Mouse (Mus musculus) forebrain, postnatal 0 days (tissue): Measurements from ENCODE around the gene Eef1akmt4. TPM values are rescaled to one million over a fixed set of nuclear protein-coding genes. Genes with fewer than 3 reads are reported as not detected.

Experiments used
- ATAC-seq: fragments of 200-750 bp; cut with Nextera tagmentation; 2 replicates; pipeline ENCODE4 v1.8.0; 2017; ENCODE audit warnings: mild to moderate bottlenecking, moderate library complexity
- DNase-seq: peaks from one replicate; pipeline ENCODE4 v3.0.0-alpha.2; 2015
- H3K27ac ChIP-seq: fragments of 300-500 bp; sonication (generic); 2 replicates; pipeline ENCODE4 v1.5.1; 2014; ENCODE audit warnings: low read depth, mild to moderate bottlenecking, antibody characterized with exemption, low read length, moderate library complexity, mixed read lengths
- H3K27me3 ChIP-seq: fragments of 300-500 bp; sonication (generic); 2 replicates; pipeline ENCODE4 v1.6.1; 2014; ENCODE audit warnings: mild to moderate bottlenecking, low read length, mixed read lengths; ENCODE audit not compliant: insufficient read depth
- H3K36me3 ChIP-seq: fragments of 300-500 bp; sonication (generic); 2 replicates; pipeline ENCODE4 v1.6.1; 2014; ENCODE audit warnings: mild to moderate bottlenecking, moderate library complexity; ENCODE audit not compliant: insufficient read depth
- H3K4me1 ChIP-seq: fragments of 300-500 bp; sonication (generic); 2 replicates; pipeline ENCODE4 v1.6.1; 2014; ENCODE audit warnings: antibody characterized with exemption; ENCODE audit not compliant: insufficient read depth
- H3K4me2 ChIP-seq: fragments of 300-500 bp; sonication (generic); 2 replicates; pipeline ENCODE4 v1.6.1; 2014; ENCODE audit warnings: low read depth, mild to moderate bottlenecking, moderate library complexity
- H3K4me3 ChIP-seq: fragments of 300-500 bp; sonication (generic); 2 replicates; pipeline ENCODE4 v1.5.1; 2014; ENCODE audit warnings: low read depth, low read length, mixed read lengths
- H3K9ac ChIP-seq: fragments of 300-500 bp; sonication (generic); 2 replicates; pipeline ENCODE4 v1.6.1; 2014; ENCODE audit warnings: mild to moderate bottlenecking
- H3K9me3 ChIP-seq: fragments of 300-500 bp; sonication (generic); 2 replicates; pipeline ENCODE4 v1.6.1; 2016; ENCODE audit warnings: low read length
- CTCF ChIP-seq: sonication (generic); IDR thresholded peaks from 2 replicates; pipeline ENCODE4 v1.5.1; 2016; ENCODE audit warnings: antibody characterized with exemption, control low read depth, low read depth
- WGBS: fragments of 180-500 bp; shearing (Covaris S2); extraction: QIAGEN DNeasy Blood & Tissue Kit; methylation state at CpG from one replicate; pipeline ENCODE4 v1.1.7; 2014; 5-methylcytosine and 5-hydroxymethylcytosine counted together
- polyA plus RNA-seq: library from polyadenylated mRNA; unstranded; fragments of >200 nt; fragmentation: Nextera tagmentation; extraction: Ambion mirVana; gene quantifications from 2 replicates; pipeline ENCODE4 v1.2.1, GENCODE M21; 2015
- total RNA-seq: library from RNA; depleted of rRNA; stranded (reverse); fragments of >200 nt; gene quantifications from 2 replicates; pipeline ENCODE4 v1.2.3, GENCODE M21; 2014; rRNA removed

The Eef1akmt4 gene
- 3.7 and 6.5 TPM in 2 replicates for total RNA-seq
- 6.0 and 6.2 TPM in 2 replicates for polyA plus RNA-seq

- Histone ChIP-seq H3K27ac (peak within 1 kb of the TSS; percentile 84), H3K36me3 (peaks cover 16% of the 10 kb centered on the region; the same call in 1 of the 2 replicates), H3K9me3 (no peaks in the 10 kb centered on the region), H3K9ac (peak within 1 kb of the TSS; percentile 80), H3K4me2 (peak within 1 kb of the TSS; percentile 87), H3K27me3 (no peaks in the 10 kb centered on the region), H3K4me3 (peak within 1 kb of the TSS; percentile 71), H3K4me1 (peaks cover 12% of the 10 kb centered on the region; the same call in 1 of the 2 replicates)
- 2% methylated on average over 41 of the region's 41 CpGs for WGBS
- DNase-seq (peak; percentile 89), ATAC-seq (peak; percentile 96)
- no peak for TF ChIP-seq CTCF
Measured at GRCm38 (mm10) chr16:20611357-20612227, at the start of gene Eef1akmt4, which contains the start of the genes Gm49333 and Alg3. Eef1akmt4 (plus strand) TSS chr16:20611593. Gm49333 (plus strand) TSS chr16:20611610. Alg3 (minus strand) TSS chr16:20611735.

- H3K9me3 ChIP-seq, result no peaks in the 10 kb centered on the region
- H3K36me3 ChIP-seq, result peaks cover 26% of the 10 kb centered on the region
- TF ChIP-seq CTCF, result no peak
- H3K4me2 ChIP-seq, result no peak overlapping the region
- no peak for DNase-seq
- 46% methylated on average over 1 of the region's 1 CpGs for WGBS
- H3K4me1 ChIP-seq, result no peaks in the 10 kb centered on the region
- no peak overlapping the region for H3K4me3 ChIP-seq
- no peak overlapping the region for H3K9ac ChIP-seq
- peak; percentile 53 for ATAC-seq
- H3K27me3 ChIP-seq, result no peaks in the 10 kb centered on the region
- H3K27ac ChIP-seq, result no peak overlapping the region
Measured at GRCm38 (mm10) chr16:20565075-20565474, 46.3 kb upstream of the Eef1akmt4 start.

GRCm38 (mm10) chr16:20589366-20589938 is 21.9 kb upstream of the Eef1akmt4 start, which contains the start of gene Vwa5b2:
Vwa5b2 (plus strand) TSS chr16:20589471.
- Histone ChIP-seq H3K27ac (0 out of 2 replicates have a peak within 1 kb of the TSS, but pooled peaks have one; percentile 29), H3K9me3 (no peaks in the 10 kb centered on the region), H3K4me1 (0 out of 2 replicates have a peak, but pooled peaks cover 6% of the 10 kb centered on the region), H3K27me3 (peaks cover 27% of the 10 kb centered on the region), H3K36me3 (no peaks in the 10 kb centered on the region), H3K9ac (peak within 1 kb of the TSS; percentile 66), H3K4me2 (peak within 1 kb of the TSS; percentile 94), H3K4me3 (peak within 1 kb of the TSS; percentile 60)
- ATAC-seq (peak; percentile 81), DNase-seq (peak; percentile 57)
- TF ChIP-seq CTCF, result no peak
- WGBS, result 3% methylated on average over 24 of the region's 24 CpGs

GRCm38 (mm10) chr16:20589939-20590679 is 21.3 kb upstream of the Eef1akmt4 start:
- H3K4me2 ChIP-seq, result peak overlapping the region; percentile 94
- DNase-seq (peak; percentile 66), ATAC-seq (peak; percentile 85)
- H3K27ac ChIP-seq, result 0 out of 2 replicates have a peak overlapping the region, but pooled peaks have one; percentile 29
- H3K4me3 ChIP-seq, result peak overlapping the region; percentile 60
- 0 out of 2 replicates have a peak, but pooled peaks cover 6% of the 10 kb centered on the region for H3K4me1 ChIP-seq
- H3K27me3 ChIP-seq, result peaks cover 27% of the 10 kb centered on the region
- peak overlapping the region; percentile 66 for H3K9ac ChIP-seq
- H3K36me3 ChIP-seq, result no peaks in the 10 kb centered on the region
- under 1% methylated on average over 39 of the region's 39 CpGs for WGBS
- no peaks in the 10 kb centered on the region for H3K9me3 ChIP-seq
- TF ChIP-seq CTCF, result peak; percentile 18; the same call in 1 of the 2 replicates

- H3K4me3 ChIP-seq, result peak overlapping the region; percentile 60
- H3K4me2 ChIP-seq, result peak overlapping the region; percentile 94
- H3K27me3 ChIP-seq, result peaks cover 27% of the 10 kb centered on the region
- DNase-seq (no peak), ATAC-seq (no peak)
- H3K4me1 ChIP-seq, result 0 out of 2 replicates have a peak, but pooled peaks cover 6% of the 10 kb centered on the region
- TF ChIP-seq CTCF, result no peak
- H3K27ac ChIP-seq, result no peak overlapping the region
- 4% methylated on average over 17 of the region's 17 CpGs for WGBS
- H3K36me3 ChIP-seq, result no peaks in the 10 kb centered on the region
- H3K9me3 ChIP-seq, result no peaks in the 10 kb centered on the region
- H3K9ac ChIP-seq, result peak overlapping the region; percentile 66
Measured at GRCm38 (mm10) chr16:20590680-20591038, 20.7 kb upstream of the Eef1akmt4 start.

GRCm38 (mm10) chr16:20591076-20591705 is 20.2 kb upstream of the Eef1akmt4 start:
- Histone ChIP-seq H3K9me3 (no peaks in the 10 kb centered on the region), H3K27me3 (peaks cover 27% of the 10 kb centered on the region), H3K27ac (no peak overlapping the region), H3K4me3 (peak overlapping the region; percentile 60), H3K9ac (no peak overlapping the region), H3K4me2 (peak overlapping the region; percentile 94), H3K36me3 (no peaks in the 10 kb centered on the region), H3K4me1 (0 out of 2 replicates have a peak, but pooled peaks cover 6% of the 10 kb centered on the region)
- TF ChIP-seq CTCF, result no peak
- DNase-seq, result no peak
- ATAC-seq, result no peak
- 7% methylated on average over 48 of the region's 48 CpGs for WGBS
